In the genomic region with DNA sequence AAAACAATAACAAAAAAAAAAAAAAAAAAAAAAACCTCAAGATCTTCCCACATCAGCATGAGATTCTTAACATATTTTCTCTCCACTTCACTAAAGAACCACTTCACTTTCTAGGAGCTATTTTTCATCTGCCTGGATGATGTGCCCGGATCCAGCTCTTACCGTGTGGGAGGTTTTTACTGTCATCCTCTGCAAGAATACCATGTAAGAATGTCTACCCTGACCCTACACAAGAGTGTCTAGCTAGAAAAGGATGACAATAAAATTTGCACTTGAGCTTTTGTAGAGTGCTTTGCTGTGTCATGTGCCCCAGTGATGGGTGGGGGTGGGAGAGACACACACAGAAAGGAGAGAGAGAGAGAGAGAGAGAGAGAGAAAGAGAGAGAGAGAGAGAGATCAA, we compare ENCODE assay signal across 32 mouse cellular contexts. TPM values are rescaled to one million over a fixed set of nuclear protein-coding genes. Genes with fewer than 3 reads are reported as not detected.
DNase-seq lines count a peak whose midpoint lies in the region; ATAC-seq and TF ChIP-seq lines count a peak whose summit lies in the region.
"Had no signal": no experiment of that assay in that cellular context is flagged by ENCODE, and none has a peak within 500 bp of the region (broad histone marks: within the 10 kb centered on the region; RNA-seq: fewer than 3 reads in every experiment).

No protein-coding gene starts in this region.

- H3K4me2 ChIP-seq in heart, embryonic 13.5 days = no peak overlapping the region
- no peak overlapping the region for H3K4me2 ChIP-seq in lung, embryonic 15.5 days
- H3K4me2 ChIP-seq: embryonic facial prominence, embryonic 13.5 days; forebrain, embryonic 15.5 days; hindbrain, embryonic 14.5 days; kidney, embryonic 15.5 days; limb, embryonic 12.5 days; liver, embryonic 15.5 days; midbrain, embryonic 15.5 days; neural tube, embryonic 15.5 days had no signal

- no peaks in the 10 kb centered on the region for H3K27me3 ChIP-seq in heart, embryonic 13.5 days (replicated peaks)
- no peaks in the 10 kb centered on the region for H3K27me3 ChIP-seq in lung, embryonic 15.5 days
- H3K27me3 ChIP-seq: embryonic facial prominence, embryonic 13.5 days; forebrain, embryonic 15.5 days; kidney, embryonic 15.5 days; limb, embryonic 12.5 days; liver, embryonic 15.5 days; midbrain, embryonic 15.5 days; neural tube, embryonic 15.5 days had no signal

- no peaks in the 10 kb centered on the region for H3K36me3 ChIP-seq in heart, embryonic 13.5 days
- H3K36me3 ChIP-seq in lung, embryonic 15.5 days = no peaks in the 10 kb centered on the region
- H3K36me3 ChIP-seq: embryonic facial prominence, embryonic 13.5 days; forebrain, embryonic 10.5 days; forebrain, embryonic 15.5 days; kidney, embryonic 15.5 days; limb, embryonic 12.5 days; liver, embryonic 15.5 days; midbrain, embryonic 15.5 days; neural tube, embryonic 15.5 days had no signal

- WGBS in heart, embryonic 13.5 days = 45% methylated on average over 2 of the region's 2 CpGs
- WGBS in lung, embryonic 15.5 days = 37% methylated on average over 2 of the region's 2 CpGs

- no peak overlapping the region for H3K4me3 ChIP-seq in gastrocnemius, adult 2 months
- no peak overlapping the region for H3K4me3 ChIP-seq in heart, embryonic 13.5 days
- no peak overlapping the region for H3K4me3 ChIP-seq in lung, embryonic 15.5 days
- H3K4me3 ChIP-seq: embryonic facial prominence, embryonic 13.5 days; forebrain, embryonic 10.5 days; forebrain, embryonic 15.5 days; kidney, embryonic 15.5 days; left cerebral cortex, adult 2 months; limb, embryonic 12.5 days; liver, embryonic 15.5 days; midbrain, embryonic 15.5 days; neural tube, embryonic 15.5 days had no signal

- ATAC-seq in heart, embryonic 13.5 days (ENCODE audit: extremely low read depth, insufficient number of reproducible peaks, low FRiP score, low TSS enrichment) = no peak
- ATAC-seq in lung, embryonic 15.5 days (ENCODE audit: borderline replicate concordance, extremely low read depth, low FRiP score, low TSS enrichment) = no peak
- ATAC-seq: forebrain, embryonic 15.5 days; midbrain, embryonic 15.5 days; Patski had no signal

- no peak overlapping the region for H3K9ac ChIP-seq in heart, embryonic 13.5 days
- no peak overlapping the region for H3K9ac ChIP-seq in lung, embryonic 15.5 days
- H3K9ac ChIP-seq: embryonic facial prominence, embryonic 13.5 days; forebrain, embryonic 15.5 days; hindbrain, embryonic 14.5 days; kidney, embryonic 15.5 days; limb, embryonic 12.5 days; liver, embryonic 15.5 days; midbrain, embryonic 15.5 days; neural tube, embryonic 15.5 days had no signal

- no peak for DNase-seq in gastrocnemius, adult 2 months
- no peak for DNase-seq in gastrocnemius, adult 8-10 months (ENCODE audit: low spot score in 2 of 2)
- no peak for DNase-seq in heart, postnatal 25 days (ENCODE audit: low spot score)
- DNase-seq in lung, postnatal 36 days = no peak
- DNase-seq in heart, postnatal 4 days = peak; percentile 3
- DNase-seq: adrenal gland, postnatal 14 days; cerebellum, adult 11-12 months; cerebellum, postnatal 10 days; gastrocnemius, postnatal 14 days; kidney, adult 18-20 months; kidney, postnatal 25 days; retina, postnatal 1 day; right cerebral cortex, postnatal 14 days; thymus, postnatal 4 days had no signal

- intact Hi-C loops in gastrocnemius, adult 2 months (cut with DNase I) = no loop called here
- intact Hi-C loops in heart, postnatal 25 days (cut with DNase I) = no loop called here

- peaks cover 78% of the 10 kb centered on the region for H3K4me1 ChIP-seq in heart, embryonic 13.5 days
- peaks cover 45% of the 10 kb centered on the region for H3K4me1 ChIP-seq in lung, embryonic 15.5 days

- no peak for TF ChIP-seq CTCF in gastrocnemius, adult 2 months (IDR thresholded peaks at IDR 0.05)

- no peaks in the 10 kb centered on the region for H3K9me3 ChIP-seq in heart, embryonic 13.5 days
- no peaks in the 10 kb centered on the region for H3K9me3 ChIP-seq in lung, embryonic 15.5 days
- H3K9me3 ChIP-seq: embryonic facial prominence, embryonic 13.5 days; forebrain, embryonic 10.5 days; forebrain, embryonic 15.5 days; kidney, embryonic 15.5 days; limb, embryonic 12.5 days; liver, embryonic 15.5 days; midbrain, embryonic 15.5 days; neural tube, embryonic 15.5 days had no signal

- H3K27ac ChIP-seq in gastrocnemius, adult 2 months = peak overlapping the region; percentile 92
- peak overlapping the region; percentile 89 for H3K27ac ChIP-seq in heart, embryonic 13.5 days (replicated peaks)
- H3K27ac ChIP-seq in lung, embryonic 15.5 days = peak overlapping the region; percentile 15; the same call in 1 of the 2 replicates
- H3K27ac ChIP-seq: embryonic facial prominence, embryonic 13.5 days; forebrain, embryonic 10.5 days; forebrain, embryonic 15.5 days; left cerebral cortex, adult 2 months; limb, embryonic 12.5 days; liver, embryonic 15.5 days; macrophage; midbrain, embryonic 15.5 days had no signal

RNA-seq across cellular contexts. Expression of a gene that starts 56.1 kb away (rescaled TPM):
- total RNA-seq in gastrocnemius, adult 2 months (2021) = 100 to 1,000 TPM; 675 to 775 TPM
- total RNA-seq in gastrocnemius, adult 8-10 months (2022) = 100 to 1,000 TPM; 231 to 631 (median 418) TPM
- polyA plus RNA-seq in heart, embryonic 13.5 days (2015; fragmentation: Nextera tagmentation; extraction: Ambion mirVana) = 49.2 and 64.7 TPM in 2 replicates
- 100 to 1,000 TPM in 1 of 2 experiments, 10 to 100 TPM in 1; 94.9 to 102 TPM for total RNA-seq in heart, postnatal 25 days (2021)
- 83.4 and 84.3 TPM in 2 replicates for polyA plus RNA-seq in lung, embryonic 15.5 days (2015; fragmentation: Nextera tagmentation; extraction: Ambion mirVana)
- 100 to 1,000 TPM in 1 of 2 experiments, 10 to 100 TPM in 1; 80.2 to 102 TPM for total RNA-seq in heart, postnatal 4 days (2021)
- total RNA-seq: common myeloid progenitor, adult 5-6 weeks; granulocyte monocyte progenitor cell, adult 5-6 weeks; megakaryocyte-erythroid progenitor cell, adult 5-6 weeks; MEL had no signal

Comparison
In these comparisons a context has a peak if more than half of its experiments do, and no peak if none do; other contexts are left out.
1. H3K27ac ChIP-seq: peak in every context shown above with its lines; median percentile 92 in gastrocnemius, adult 2 months; 89 in heart, embryonic 13.5 days; 15 in lung, embryonic 15.5 days.